Mouse (Mus musculus): ENCODE measurements at regions not wholly inside any gene's neighbourhood (a gene's known extent, or its start where the extent isn't known, plus 50 kb on each side); places are given as distances from the start of the nearest gene placed in this dataset.

- Histone ChIP-seq H3K4me3 (ENCODE audit: low read depth, low read length) (no peak overlapping the region), H3K9me3 (replicated peaks; ENCODE audit: control insufficient read depth, low read length) (no peaks in the 10 kb centered on the region), H3K9ac (ENCODE audit: low read depth, low read length) (no peak overlapping the region), H3K4me1 (ENCODE audit: control insufficient read depth, low read depth, low read length) (no peaks in the 10 kb centered on the region), H3K36me3 (ENCODE audit: control insufficient read depth, insufficient read depth) (no peaks in the 10 kb centered on the region), H3K27ac (ENCODE audit: low read length) (no peak overlapping the region), H3K4me2 (ENCODE audit: low read depth, low read length) (no peak overlapping the region), H3K27me3 (ENCODE audit: control insufficient read depth, insufficient read depth, low read depth, low read length) (no peaks in the 10 kb centered on the region)
- ATAC-seq (ENCODE audit: low read depth), result no peak
- 72% methylated on average over 4 of the region's 4 CpGs for WGBS (ENCODE audit: insufficient replicate concordance)
These were observed 282.3 kb downstream of the Usp25 start for GRCm38 (mm10) chr16:77295574-77296355.

- 63% methylated on average over 2 of the region's 2 CpGs for WGBS (ENCODE audit: insufficient replicate concordance)
- H3K4me1 ChIP-seq (ENCODE audit: control insufficient read depth, low read depth, low read length), result no peaks in the 10 kb centered on the region
- H3K9ac ChIP-seq (ENCODE audit: low read depth, low read length), result no peak overlapping the region
- no peak overlapping the region for H3K4me3 ChIP-seq (ENCODE audit: low read depth, low read length)
- no peaks in the 10 kb centered on the region for H3K36me3 ChIP-seq (ENCODE audit: control insufficient read depth, insufficient read depth)
- H3K4me2 ChIP-seq (ENCODE audit: low read depth, low read length), result no peak overlapping the region
- ATAC-seq (ENCODE audit: low read depth), result no peak
- H3K27ac ChIP-seq (ENCODE audit: low read length), result no peak overlapping the region
- no peaks in the 10 kb centered on the region for H3K27me3 ChIP-seq (ENCODE audit: control insufficient read depth, insufficient read depth, low read depth, low read length)
- H3K9me3 ChIP-seq (replicated peaks; ENCODE audit: control insufficient read depth, low read length), result no peaks in the 10 kb centered on the region
These were observed 278.8 kb downstream of the Usp25 start for GRCm38 (mm10) chr16:77292317-77292771.

GRCm38 (mm10) chr16:77291723-77292316, 278.3 kb downstream of the Usp25 start:
- ATAC-seq (ENCODE audit: low read depth), result no peak
- no peaks in the 10 kb centered on the region for H3K36me3 ChIP-seq (ENCODE audit: control insufficient read depth, insufficient read depth)
- no peaks in the 10 kb centered on the region for H3K27me3 ChIP-seq (ENCODE audit: control insufficient read depth, insufficient read depth, low read depth, low read length)
- no peak overlapping the region for H3K27ac ChIP-seq (ENCODE audit: low read length)
- no peaks in the 10 kb centered on the region for H3K4me1 ChIP-seq (ENCODE audit: control insufficient read depth, low read depth, low read length)
- no peak overlapping the region for H3K4me3 ChIP-seq (ENCODE audit: low read depth, low read length)
- 68% methylated on average over 8 of the region's 8 CpGs for WGBS (ENCODE audit: insufficient replicate concordance)
- H3K4me2 ChIP-seq (ENCODE audit: low read depth, low read length), result no peak overlapping the region
- no peak overlapping the region for H3K9ac ChIP-seq (ENCODE audit: low read depth, low read length)
- no peaks in the 10 kb centered on the region for H3K9me3 ChIP-seq (replicated peaks; ENCODE audit: control insufficient read depth, low read length)

GRCm38 (mm10) chr16:77284205-77284604, 270.7 kb downstream of the Usp25 start:
- Histone ChIP-seq H3K27me3 (ENCODE audit: control insufficient read depth, insufficient read depth, low read depth, low read length) (no peaks in the 10 kb centered on the region), H3K4me1 (ENCODE audit: control insufficient read depth, low read depth, low read length) (no peaks in the 10 kb centered on the region), H3K4me3 (ENCODE audit: low read depth, low read length) (no peak overlapping the region), H3K36me3 (ENCODE audit: control insufficient read depth, insufficient read depth) (no peaks in the 10 kb centered on the region), H3K27ac (ENCODE audit: low read length) (no peak overlapping the region), H3K9ac (ENCODE audit: low read depth, low read length) (no peak overlapping the region), H3K9me3 (replicated peaks; ENCODE audit: control insufficient read depth, low read length) (no peaks in the 10 kb centered on the region), H3K4me2 (ENCODE audit: low read depth, low read length) (no peak overlapping the region)
- 35% methylated on average over 4 of the region's 4 CpGs for WGBS (ENCODE audit: insufficient replicate concordance)
- no peak for ATAC-seq (ENCODE audit: low read depth)

GRCm38 (mm10) chr16:77279916-77280315, 266.4 kb downstream of the Usp25 start:
- 66% methylated on average over 4 of the region's 4 CpGs for WGBS (ENCODE audit: insufficient replicate concordance)
- no peaks in the 10 kb centered on the region for H3K9me3 ChIP-seq (replicated peaks; ENCODE audit: control insufficient read depth, low read length)
- no peak for ATAC-seq (ENCODE audit: low read depth)
- H3K4me2 ChIP-seq (ENCODE audit: low read depth, low read length), result no peak overlapping the region
- H3K36me3 ChIP-seq (ENCODE audit: control insufficient read depth, insufficient read depth), result no peaks in the 10 kb centered on the region
- no peaks in the 10 kb centered on the region for H3K4me1 ChIP-seq (ENCODE audit: control insufficient read depth, low read depth, low read length)
- no peak overlapping the region for H3K9ac ChIP-seq (ENCODE audit: low read depth, low read length)
- H3K27ac ChIP-seq (ENCODE audit: low read length), result no peak overlapping the region
- H3K27me3 ChIP-seq (ENCODE audit: control insufficient read depth, insufficient read depth, low read depth, low read length), result no peaks in the 10 kb centered on the region
- H3K4me3 ChIP-seq (ENCODE audit: low read depth, low read length), result no peak overlapping the region

GRCm38 (mm10) chr16:77279495-77279894, 266.0 kb downstream of the Usp25 start:
- Histone ChIP-seq H3K4me1 (ENCODE audit: control insufficient read depth, low read depth, low read length) (no peaks in the 10 kb centered on the region), H3K4me2 (ENCODE audit: low read depth, low read length) (no peak overlapping the region), H3K27me3 (ENCODE audit: control insufficient read depth, insufficient read depth, low read depth, low read length) (no peaks in the 10 kb centered on the region), H3K9ac (ENCODE audit: low read depth, low read length) (no peak overlapping the region), H3K9me3 (replicated peaks; ENCODE audit: control insufficient read depth, low read length) (no peaks in the 10 kb centered on the region), H3K27ac (ENCODE audit: low read length) (no peak overlapping the region), H3K4me3 (ENCODE audit: low read depth, low read length) (no peak overlapping the region), H3K36me3 (ENCODE audit: control insufficient read depth, insufficient read depth) (no peaks in the 10 kb centered on the region)
- WGBS (ENCODE audit: insufficient replicate concordance), result 53% methylated on average over 2 of the region's 2 CpGs
- no peak for ATAC-seq (ENCODE audit: low read depth)

GRCm38 (mm10) chr16:77273306-77273705, 259.8 kb downstream of the Usp25 start:
- WGBS (ENCODE audit: insufficient replicate concordance), result 68% methylated on average over 3 of the region's 3 CpGs
- Histone ChIP-seq H3K4me2 (ENCODE audit: low read depth, low read length) (no peak overlapping the region), H3K36me3 (ENCODE audit: control insufficient read depth, insufficient read depth) (no peaks in the 10 kb centered on the region), H3K9me3 (replicated peaks; ENCODE audit: control insufficient read depth, low read length) (no peaks in the 10 kb centered on the region), H3K9ac (ENCODE audit: low read depth, low read length) (no peak overlapping the region), H3K27ac (ENCODE audit: low read length) (no peak overlapping the region), H3K4me1 (ENCODE audit: control insufficient read depth, low read depth, low read length) (no peaks in the 10 kb centered on the region), H3K27me3 (ENCODE audit: control insufficient read depth, insufficient read depth, low read depth, low read length) (no peaks in the 10 kb centered on the region), H3K4me3 (ENCODE audit: low read depth, low read length) (no peak overlapping the region)
- no peak for ATAC-seq (ENCODE audit: low read depth)

GRCm38 (mm10) chr16:77268926-77269325, 255.4 kb downstream of the Usp25 start:
- H3K4me1 ChIP-seq (ENCODE audit: control insufficient read depth, low read depth, low read length), result no peaks in the 10 kb centered on the region
- H3K36me3 ChIP-seq (ENCODE audit: control insufficient read depth, insufficient read depth), result no peaks in the 10 kb centered on the region
- H3K4me2 ChIP-seq (ENCODE audit: low read depth, low read length), result no peak overlapping the region
- no peak for ATAC-seq (ENCODE audit: low read depth)
- H3K9ac ChIP-seq (ENCODE audit: low read depth, low read length), result no peak overlapping the region
- H3K9me3 ChIP-seq (replicated peaks; ENCODE audit: control insufficient read depth, low read length), result no peaks in the 10 kb centered on the region
- H3K4me3 ChIP-seq (ENCODE audit: low read depth, low read length), result no peak overlapping the region
- no peaks in the 10 kb centered on the region for H3K27me3 ChIP-seq (ENCODE audit: control insufficient read depth, insufficient read depth, low read depth, low read length)
- WGBS (ENCODE audit: insufficient replicate concordance), result 53% methylated on average over 2 of the region's 2 CpGs
- no peak overlapping the region for H3K27ac ChIP-seq (ENCODE audit: low read length)

GRCm38 (mm10) chr16:77267679-77268078, 254.2 kb downstream of the Usp25 start:
- Histone ChIP-seq H3K4me3 (ENCODE audit: low read depth, low read length) (no peak overlapping the region), H3K27me3 (ENCODE audit: control insufficient read depth, insufficient read depth, low read depth, low read length) (no peaks in the 10 kb centered on the region), H3K27ac (ENCODE audit: low read length) (no peak overlapping the region), H3K36me3 (ENCODE audit: control insufficient read depth, insufficient read depth) (no peaks in the 10 kb centered on the region), H3K4me2 (ENCODE audit: low read depth, low read length) (no peak overlapping the region), H3K4me1 (ENCODE audit: control insufficient read depth, low read depth, low read length) (no peaks in the 10 kb centered on the region), H3K9me3 (replicated peaks; ENCODE audit: control insufficient read depth, low read length) (no peaks in the 10 kb centered on the region), H3K9ac (ENCODE audit: low read depth, low read length) (no peak overlapping the region)
- ATAC-seq (ENCODE audit: low read depth), result no peak

All from liver, embryonic 16.5 days (tissue).